Mouse (Mus musculus): ENCODE data around the gene Zfp119b. TPM values are rescaled to one million over a fixed set of nuclear protein-coding genes. Genes with fewer than 3 reads are reported as not detected.
A peak's percentile ranks its signal among the peaks of the same experiment; 100 is the strongest.
"Not testable (repeated sequence)": the region's sequence is repeated elsewhere in the genome, so short reads cannot be mapped to it uniquely, and the experiment has no call there.

Zfp119b gene
- total and polyA plus RNA-seq, 2 experiments from 2014 or later, result 2.9 to 5.6 TPM

- Histone ChIP-seq H3K9me3 (replicated peaks; ENCODE audit: control insufficient read depth, low read length) (no peaks in the 10 kb centered on the region), H3K9ac (replicated peaks; ENCODE audit: low read depth, low read length) (no peak within 1 kb of the TSS), H3K4me3 (ENCODE audit: low read depth, low read length) (no peak within 1 kb of the TSS), H3K27me3 (ENCODE audit: control insufficient read depth, insufficient read depth, low read length) (peaks cover 21% of the 10 kb centered on the region; the same call in 1 of the 2 replicates), H3K36me3 (replicated peaks; ENCODE audit: control insufficient read depth, insufficient read depth, low read length) (no peaks in the 10 kb centered on the region), H3K4me1 (ENCODE audit: control insufficient read depth, insufficient read depth) (no peaks in the 10 kb centered on the region; the same call in 1 of the 2 replicates), H3K4me2 (ENCODE audit: low read depth, low read length) (no peak within 1 kb of the TSS), H3K27ac (ENCODE audit: low read depth) (no peak within 1 kb of the TSS)
- TF ChIP-seq CTCF (IDR thresholded peaks at IDR 0.05; ENCODE audit: low read depth) (no peak), EP300 (IDR thresholded peaks at IDR 0.05; ENCODE audit: low read depth) (no peak)
- WGBS, result 52% methylated on average over 6 of the region's 6 CpGs
- DNase-seq (ENCODE audit: low spot score) (no peak), ATAC-seq (ENCODE audit: insufficient read depth, low read depth) (no peak)
These were observed 3.2 kb upstream of the Zfp119b start, which contains the start of gene Ebi3 for GRCm38 (mm10) chr17:55952447-55953027. TSS of gene Ebi3 (plus strand) at chr17:55952640.

DNA sequence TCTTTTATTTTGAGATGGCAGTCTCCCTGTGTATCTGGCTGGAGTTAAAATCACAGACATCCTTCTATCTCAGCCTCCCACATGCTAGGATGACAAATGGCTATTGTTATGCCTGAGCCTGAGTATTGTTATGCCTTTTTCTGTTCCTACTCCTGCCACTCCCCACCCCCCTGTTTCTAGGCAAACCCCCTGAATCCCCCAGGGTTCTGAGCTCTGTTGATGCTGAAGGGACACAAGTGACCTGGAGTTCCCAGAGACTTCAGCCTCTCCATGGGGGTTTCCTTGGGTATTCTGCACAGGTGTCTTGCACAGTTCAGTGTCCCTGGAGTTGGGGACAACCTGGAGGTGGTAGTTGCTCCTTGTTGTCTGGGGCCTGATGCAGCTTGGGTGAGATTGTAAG lies 2.7 kb upstream of the Zfp119b start:
- no peak for ATAC-seq (ENCODE audit: insufficient read depth, low read depth)
- no peak overlapping the region for H3K4me2 ChIP-seq (ENCODE audit: low read depth, low read length)
- DNase-seq (ENCODE audit: low spot score), result no peak
- no peaks in the 10 kb centered on the region for H3K36me3 ChIP-seq (replicated peaks; ENCODE audit: control insufficient read depth, insufficient read depth, low read length)
- TF ChIP-seq EP300 (IDR thresholded peaks at IDR 0.05; ENCODE audit: low read depth) (no peak), CTCF (IDR thresholded peaks at IDR 0.05; ENCODE audit: low read depth) (no peak)
- no peak overlapping the region for H3K4me3 ChIP-seq (ENCODE audit: low read depth, low read length)
- no peak overlapping the region for H3K27ac ChIP-seq (ENCODE audit: low read depth)
- H3K9me3 ChIP-seq (replicated peaks; ENCODE audit: control insufficient read depth, low read length), result no peaks in the 10 kb centered on the region
- no peak overlapping the region for H3K9ac ChIP-seq (replicated peaks; ENCODE audit: low read depth, low read length)
- H3K4me1 ChIP-seq (ENCODE audit: control insufficient read depth, insufficient read depth), result no peaks in the 10 kb centered on the region; the same call in 1 of the 2 replicates
- peaks cover 21% of the 10 kb centered on the region; the same call in 1 of the 2 replicates for H3K27me3 ChIP-seq (ENCODE audit: control insufficient read depth, insufficient read depth, low read length)

GRCm38 (mm10) chr17:55950601-55951000 lies 1.3 kb upstream of the Zfp119b start:
- TF ChIP-seq CTCF (IDR thresholded peaks at IDR 0.05; ENCODE audit: low read depth) (no peak), EP300 (IDR thresholded peaks at IDR 0.05; ENCODE audit: low read depth) (no peak)
- ATAC-seq (ENCODE audit: insufficient read depth, low read depth), result no peak
- WGBS, result 70% methylated on average over 9 of the region's 9 CpGs

GRCm38 (mm10) chr17:55948647-55949046 lies 653 bp downstream of the Zfp119b start:
- WGBS, result 80% methylated on average over 4 of the region's 4 CpGs
- H3K36me3 ChIP-seq (replicated peaks; ENCODE audit: control insufficient read depth, insufficient read depth, low read length), result no peaks in the 10 kb centered on the region
- H3K27me3 ChIP-seq (ENCODE audit: control insufficient read depth, insufficient read depth, low read length), result no peaks in the 10 kb centered on the region
- no peak overlapping the region for H3K9ac ChIP-seq (replicated peaks; ENCODE audit: low read depth, low read length)
- ATAC-seq (ENCODE audit: insufficient read depth, low read depth), result no peak
- TF ChIP-seq EP300 (IDR thresholded peaks at IDR 0.05; ENCODE audit: low read depth), result no peak
- no peak for TF ChIP-seq CTCF (IDR thresholded peaks at IDR 0.05; ENCODE audit: low read depth)
- H3K9me3 ChIP-seq (replicated peaks; ENCODE audit: control insufficient read depth, low read length), result no peaks in the 10 kb centered on the region
- no peak for DNase-seq (ENCODE audit: low spot score)
- no peak overlapping the region for H3K27ac ChIP-seq (ENCODE audit: low read depth)
- no peak overlapping the region for H3K4me3 ChIP-seq (ENCODE audit: low read depth, low read length)
- H3K4me1 ChIP-seq (ENCODE audit: control insufficient read depth, insufficient read depth), result no peaks in the 10 kb centered on the region
- no peak overlapping the region for H3K4me2 ChIP-seq (ENCODE audit: low read depth, low read length)

More at GRCm38 (mm10) chr17:55950601-55951000, 1.3 kb upstream of the Zfp119b start:
- Histone ChIP-seq H3K4me1 (ENCODE audit: control insufficient read depth, insufficient read depth) (no peaks in the 10 kb centered on the region), H3K4me3 (ENCODE audit: low read depth, low read length) (no peak overlapping the region), H3K9ac (replicated peaks; ENCODE audit: low read depth, low read length) (no peak overlapping the region), H3K4me2 (ENCODE audit: low read depth, low read length) (no peak overlapping the region), H3K27ac (ENCODE audit: low read depth) (no peak overlapping the region), H3K27me3 (ENCODE audit: control insufficient read depth, insufficient read depth, low read length) (peaks cover 12% of the 10 kb centered on the region; the same call in 1 of the 2 replicates), H3K9me3 (replicated peaks; ENCODE audit: control insufficient read depth, low read length) (no peaks in the 10 kb centered on the region), H3K36me3 (replicated peaks; ENCODE audit: control insufficient read depth, insufficient read depth, low read length) (no peaks in the 10 kb centered on the region)
- DNase-seq (ENCODE audit: low spot score), result no peak

GRCm38 (mm10) chr17:55945696-55946095 lies 3.6 kb downstream of the Zfp119b start:
- Histone ChIP-seq H3K4me3 (ENCODE audit: low read depth, low read length) (peak overlapping the region; percentile 47), H3K27me3 (ENCODE audit: control insufficient read depth, insufficient read depth, low read length) (no peaks in the 10 kb centered on the region), H3K9me3 (replicated peaks; ENCODE audit: control insufficient read depth, low read length) (0 out of 2 replicates have a peak, but pooled peaks cover 3% of the 10 kb centered on the region), H3K4me1 (ENCODE audit: control insufficient read depth, insufficient read depth) (no peaks in the 10 kb centered on the region), H3K9ac (replicated peaks; ENCODE audit: low read depth, low read length) (peak overlapping the region; percentile 61), H3K4me2 (ENCODE audit: low read depth, low read length) (peak overlapping the region; percentile 72), H3K36me3 (replicated peaks; ENCODE audit: control insufficient read depth, insufficient read depth, low read length) (peaks cover 9% of the 10 kb centered on the region; the same call in 1 of the 2 replicates), H3K27ac (ENCODE audit: low read depth) (peak overlapping the region; percentile 97)
- TF ChIP-seq CTCF (IDR thresholded peaks at IDR 0.05; ENCODE audit: low read depth) (no peak), EP300 (IDR thresholded peaks at IDR 0.05; ENCODE audit: low read depth) (no peak)
- ATAC-seq (ENCODE audit: insufficient read depth, low read depth), result no peak
- DNase-seq (ENCODE audit: low spot score), result no peak
- WGBS, result 24% methylated on average over 5 of the region's 5 CpGs

GRCm38 (mm10) chr17:55944866-55945682 lies 4.2 kb downstream of the Zfp119b start:
- WGBS, result under 1% methylated on average over 55 of the region's 56 CpGs
- H3K27ac ChIP-seq (ENCODE audit: low read depth), result peak overlapping the region; percentile 97
- peaks cover 13% of the 10 kb centered on the region; the same call in 1 of the 2 replicates for H3K36me3 ChIP-seq (replicated peaks; ENCODE audit: control insufficient read depth, insufficient read depth, low read length)
- peak overlapping the region; percentile 47 for H3K4me3 ChIP-seq (ENCODE audit: low read depth, low read length)
- peak overlapping the region; percentile 61 for H3K9ac ChIP-seq (replicated peaks; ENCODE audit: low read depth, low read length)
- DNase-seq (ENCODE audit: low spot score) (peak; percentile 81), ATAC-seq (ENCODE audit: insufficient read depth, low read depth) (peak; percentile 98)
- H3K4me1 ChIP-seq (ENCODE audit: control insufficient read depth, insufficient read depth); H3K9me3 ChIP-seq (replicated peaks; ENCODE audit: control insufficient read depth, low read length); H3K27me3 ChIP-seq (ENCODE audit: control insufficient read depth, insufficient read depth, low read length): not testable (repeated sequence)
- H3K4me2 ChIP-seq (ENCODE audit: low read depth, low read length), result peak overlapping the region; percentile 72

Measured in heart, postnatal 0 days (tissue).